Mouse (Mus musculus) left cerebral cortex, adult 18-20 months (tissue): ENCODE measurements around the gene Hras. TPM values are rescaled to one million over a fixed set of nuclear protein-coding genes. Genes with fewer than 3 reads are reported as not detected.

Source experiments
- microRNA-seq, 2 experiments: library from miRNA; unstranded; fragments of <30 nt; microRNA quantifications; one replicate each; pipeline ENCODE4 v1.2.0; 2021
- total RNA-seq, 2 experiments: library from RNA; stranded (reverse); gene quantifications; 2 replicates each; pipeline ENCODE4 v1.2.3; 2021

Hras gene
- total RNA-seq, 2 experiments from 2014 or later = 223 to 237 TPM

Small RNAs within 50 kb of the gene (microRNA-seq; reads per million reads assigned to microRNA genes)
- gene Mir210 = 125 to 200 reads per million in 2 experiments

Other genes with a start within 250 kb of the Hras start
- not detected for gene Ifitm5, start 243.7 kb downstream of the Hras start, total RNA-seq
- not detected for gene Gm45717, start 238.1 kb downstream of the Hras start, total RNA-seq
- 10 to 100 TPM; 13.3 to 16.1 TPM for gene Ifitm2, start 238.0 kb downstream of the Hras start, total RNA-seq
- gene Ifitm1, start 226.8 kb downstream of the Hras start, total RNA-seq = 1 to 10 TPM; 2.0 to 3.4 TPM
- 10 to 100 TPM; 12.9 to 13.6 TPM for gene Ifitm3, start 183.2 kb downstream of the Hras start, total RNA-seq
- under 1 TPM in 1 of 2 experiments, not detected in 1; 0.61 TPM for gene Ifitm6, start 176.1 kb downstream of the Hras start, total RNA-seq
- gene Gm17387, start 164.9 kb downstream of the Hras start, total RNA-seq = not detected
- 10 to 100 TPM; 85.9 to 86.1 TPM for gene B4galnt4, start 132.9 kb downstream of the Hras start, total RNA-seq
- under 1 TPM; 0.26 to 0.33 TPM for gene Pkp3, start 115.8 kb downstream of the Hras start, total RNA-seq
- gene Sigirr, start 93.4 kb downstream of the Hras start, total RNA-seq = 1 to 10 TPM; 2.1 to 2.3 TPM
- gene Ano9, start 76.2 kb downstream of the Hras start, total RNA-seq = not detected
- 10 to 100 TPM; 43.9 to 51.1 TPM for gene Ptdss2, start 71.6 kb downstream of the Hras start, total RNA-seq
- gene Rnh1, start 21.1 kb downstream of the Hras start, total RNA-seq = 10 to 100 TPM; 39.0 to 43.2 TPM
- 1 to 10 TPM; 2.7 to 4.4 TPM for gene Lrrc56, start 152 bp upstream of the Hras start, total RNA-seq
- gene Lmntd2, start 20.1 kb upstream of the Hras start, total RNA-seq = not detected
- gene Rassf7, start 21.9 kb upstream of the Hras start, total RNA-seq = 1 to 10 TPM; 1.4 to 2.5 TPM
- gene Phrf1, start 34.8 kb upstream of the Hras start, total RNA-seq = 10 to 100 TPM; 73.6 to 75.1 TPM
- 1 to 10 TPM in 1 of 2 experiments, under 1 TPM in 1; 1.00 to 2.0 TPM for gene Irf7, start 72.5 kb upstream of the Hras start, total RNA-seq
- not detected for gene Cdhr5, start 82.8 kb upstream of the Hras start, total RNA-seq
- not detected for gene Sct, start 85.1 kb upstream of the Hras start, total RNA-seq
- gene Drd4, start 98.0 kb upstream of the Hras start, total RNA-seq = under 1 TPM; 0.33 to 0.66 TPM
- 10 to 100 TPM; 62.8 to 70.5 TPM for gene Deaf1, start 133.7 kb upstream of the Hras start, total RNA-seq
- 10 to 100 TPM; 24.6 to 34.6 TPM for gene Tmem80, start 133.7 kb upstream of the Hras start, total RNA-seq
- gene Eps8l2, start 144.9 kb upstream of the Hras start, total RNA-seq = 1 to 10 TPM; 3.5 to 6.3 TPM
- 100 to 1,000 TPM in 1 of 2 experiments, 10 to 100 TPM in 1; 96.6 to 104 TPM for gene Taldo1, start 198.2 kb upstream of the Hras start, total RNA-seq
- gene Gatd1, start 220.1 kb upstream of the Hras start, total RNA-seq = 10 to 100 TPM; 40.4 to 45.1 TPM
- gene Cend1, start 235.5 kb upstream of the Hras start, total RNA-seq = 100 to 1,000 TPM; 274 to 309 TPM
- gene Slc25a22, start 243.9 kb upstream of the Hras start, total RNA-seq = 100 to 1,000 TPM; 251 to 254 TPM